Comparison of ENCODE assay signal across 8 mouse cellular contexts in the genomic region with DNA sequence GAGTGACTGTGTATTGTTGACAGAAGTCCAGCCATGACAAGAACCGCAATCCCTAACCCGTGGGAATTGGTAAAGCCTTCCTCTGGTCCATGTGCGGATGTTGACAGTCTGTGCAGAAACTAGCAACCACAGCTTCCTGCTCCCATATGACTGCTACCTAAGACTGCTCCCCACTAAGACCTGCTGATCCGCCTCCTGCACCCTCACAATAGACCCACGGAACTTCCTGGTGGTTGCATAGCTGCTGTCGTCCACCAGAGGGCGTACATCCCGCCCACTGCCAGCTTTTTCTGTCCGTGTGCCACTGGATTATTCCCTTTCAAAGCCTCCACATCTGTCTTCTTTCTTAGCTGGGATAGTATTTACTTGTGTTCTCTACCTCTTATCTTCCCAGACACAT. TPM values are rescaled to one million over a fixed set of nuclear protein-coding genes. Genes with fewer than 3 reads are reported as not detected.
DNase-seq lines count a peak whose midpoint lies in the region; ATAC-seq and TF ChIP-seq lines count a peak whose summit lies in the region.

No protein-coding gene starts in this region.

- no peak for TF ChIP-seq EP300 in heart, adult 2 months (IDR thresholded peaks at IDR 0.05; ENCODE audit: insufficient read depth, low read depth, low read length)

- peak; percentile 69; the same call in 1 of the 2 replicates for ATAC-seq in erythroblast, adult 5-6 weeks (replicated peaks; ENCODE audit: low FRiP score, poor library complexity, severe bottlenecking)
- peak; percentile 97 for ATAC-seq in megakaryocyte progenitor cell, adult 5-6 weeks (replicated peaks; ENCODE audit: poor library complexity)

- TF ChIP-seq CTCF in heart, adult 2 months (IDR thresholded peaks at IDR 0.05), result peak; percentile 93

- intact Hi-C loops in heart, adult 2 months (cut with DNase I), result no loop called here

- peak; percentile 50 to 53 for DNase-seq in heart, adult 2 months
- DNase-seq in heart, adult 8-10 months (ENCODE audit: low spot score), result no peak
- peak; percentile 39 for DNase-seq in 3134 (ENCODE audit: extremely low read depth, insufficient read length, low spot score)
- DNase-seq in ES-CJ7 (ENCODE audit: low read depth, low spot score), result peak; percentile 66
- peak; percentile 83 for DNase-seq in thymus, postnatal 4 days
- DNase-seq in urinary bladder, postnatal 4 days (ENCODE audit: low spot score in 2 of 2), result no peak

- H3K79me2 ChIP-seq in heart, adult 2 months (replicated peaks; ENCODE audit: control insufficient read depth, insufficient read depth, low read length), result no peaks in the 10 kb centered on the region

- H3K27ac ChIP-seq in heart, adult 2 months, result no peak overlapping the region

- TF ChIP-seq POLR2A in heart, adult 2 months (IDR thresholded peaks at IDR 0.05; ENCODE audit: insufficient read depth, low read depth, low read length), result no peak

- H3K4me1 ChIP-seq in heart, adult 2 months (ENCODE audit: control insufficient read depth, insufficient read depth, low read length), result no peaks in the 10 kb centered on the region

- no peaks in the 10 kb centered on the region for H3K36me3 ChIP-seq in heart, adult 2 months (ENCODE audit: control insufficient read depth, insufficient read depth, low read length)

- no peak overlapping the region for H3K4me3 ChIP-seq in heart, adult 2 months

- no peaks in the 10 kb centered on the region for H3K27me3 ChIP-seq in heart, adult 2 months (ENCODE audit: control insufficient read depth, insufficient read depth, low read length)

- no peak overlapping the region for H3K9ac ChIP-seq in heart, adult 2 months (ENCODE audit: low read depth, low read length)

- 37% methylated on average over 9 of the region's 9 CpGs for WGBS in heart, adult 2 months

RNA-seq across cellular contexts. Expression of gene Pik3r5, which starts 14.1 kb away (rescaled TPM):
- 1 to 10 TPM in 1 of 2 experiments, under 1 TPM in 1; 0.84 to 1.3 TPM for total RNA-seq in heart, adult 2 months (2021)
- 1.4 and 2.9 TPM in 2 replicates for polyA plus RNA-seq in heart, adult 2 months (2012; rRNA removed)
- total RNA-seq in heart, adult 8-10 months (2022), result 1 to 10 TPM in 1 of 4 experiments, under 1 TPM in 3; 0.31 to 1.6 (median 0.70) TPM
- 8.3 and 12.5 TPM in 2 replicates for total RNA-seq in erythroblast, adult 5-6 weeks (2015; ENCODE audit: low replicate concordance)
- 2.5 and 7.2 TPM in 2 replicates for total RNA-seq in erythroblast, adult 5-6 weeks (2017; ENCODE audit: low replicate concordance)
- total RNA-seq in megakaryocyte progenitor cell, adult 5-6 weeks (2015), result 10.5 and 12.8 TPM in 2 replicates
- 6.2 and 7.0 TPM in 2 replicates for total RNA-seq in megakaryocyte progenitor cell, adult 5-6 weeks (2017)

RNA-seq across cellular contexts. Expression of gene Ntn1, which starts 17.2 kb away (rescaled TPM):
- 10 to 100 TPM; 55.1 to 70.5 TPM for total RNA-seq in heart, adult 2 months (2021)
- 32.4 and 35.4 TPM in 2 replicates for polyA plus RNA-seq in heart, adult 2 months (2012; rRNA removed)
- 10 to 100 TPM; 62.6 to 88.8 (median 70.8) TPM for total RNA-seq in heart, adult 8-10 months (2022)
- not detected in 2 replicates for total RNA-seq in erythroblast, adult 5-6 weeks (2015; ENCODE audit: low replicate concordance)
- total RNA-seq in erythroblast, adult 5-6 weeks (2017; ENCODE audit: low replicate concordance), result not detected in 2 replicates
- total RNA-seq in megakaryocyte progenitor cell, adult 5-6 weeks (2015), result not detected in 2 replicates
- total RNA-seq in megakaryocyte progenitor cell, adult 5-6 weeks (2017), result not detected in 2 replicates

Comparison
In these comparisons a context has a peak if more than half of its experiments do, and no peak if none do; other contexts are left out.
1. DNase-seq: peak in heart, adult 2 months (2 of 2), 3134 (single experiment), ES-CJ7 (single experiment) and thymus, postnatal 4 days (single experiment); none in heart, adult 8-10 months (single experiment) and urinary bladder, postnatal 4 days (0 of 2).
2. RNA of gene Ntn1, which starts 17.2 kb away (total RNA-seq): 62.6 to 88.8 TPM in heart, adult 8-10 months and 55.1 to 70.5 TPM in heart, adult 2 months; not detected in erythroblast, adult 5-6 weeks and not detected in megakaryocyte progenitor cell, adult 5-6 weeks; every median in the first group is over 10 times any median in the second.